Mouse (Mus musculus) spleen, postnatal 0 days (tissue): ENCODE results near the gene Zdhhc22. TPM values are rescaled to one million over a fixed set of nuclear protein-coding genes. Genes with fewer than 3 reads are reported as not detected.

Source experiments
- polyA plus RNA-seq: library from polyadenylated mRNA; unstranded; fragments of >200 nt; fragmentation: Nextera tagmentation; extraction: Ambion mirVana; gene quantifications from 2 replicates; pipeline ENCODE4 v1.2.1, GENCODE M21; 2015

Gene Zdhhc22
- polyA plus RNA-seq: not detected in 2 replicates

DNA sequence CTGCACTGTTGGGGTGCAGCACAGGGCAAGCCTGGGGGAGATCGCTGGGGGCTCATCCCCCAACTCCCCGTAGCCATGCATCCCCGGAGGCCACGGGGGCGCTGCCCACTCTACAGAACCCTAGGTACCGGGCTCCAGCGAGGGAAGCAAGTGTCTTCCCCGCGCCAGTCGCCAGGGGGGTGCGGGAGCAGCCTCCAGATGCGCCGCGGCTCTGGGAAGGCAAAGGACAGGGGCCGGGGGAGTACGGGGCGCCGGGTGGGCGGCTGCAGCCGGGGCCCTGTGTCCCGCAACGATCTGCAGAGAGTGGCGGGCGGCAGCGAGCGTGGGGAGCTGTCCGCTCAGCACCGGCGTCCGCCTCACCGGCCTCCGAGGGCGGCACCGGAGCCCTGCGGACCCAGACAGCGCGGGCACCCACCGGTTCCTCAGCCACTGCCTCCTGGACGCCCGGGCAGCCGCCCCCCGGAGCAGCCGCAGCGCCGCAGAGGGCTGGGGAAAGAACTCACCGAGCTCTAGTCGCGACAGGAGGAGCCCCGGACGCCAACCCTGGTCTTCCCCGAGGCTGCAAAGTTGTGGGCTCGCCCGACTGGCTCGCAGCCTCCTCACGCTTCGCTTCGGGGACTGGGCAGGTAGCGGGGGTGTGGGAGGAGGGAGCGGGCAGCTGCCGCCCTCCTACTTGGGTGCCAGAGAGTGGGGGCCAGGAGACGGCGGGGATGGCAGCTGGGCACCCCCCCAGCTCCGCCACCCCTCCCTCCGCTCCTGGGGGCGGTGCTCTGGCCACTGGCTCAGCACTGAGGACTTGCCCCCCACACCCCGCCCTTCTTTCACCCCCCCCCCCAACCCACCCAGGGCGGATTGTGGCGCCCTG is at the start of gene Zdhhc22:
TSS of gene Zdhhc22 (minus strand) at position 541 of the 865 bp plus-strand sequence.

DNA sequence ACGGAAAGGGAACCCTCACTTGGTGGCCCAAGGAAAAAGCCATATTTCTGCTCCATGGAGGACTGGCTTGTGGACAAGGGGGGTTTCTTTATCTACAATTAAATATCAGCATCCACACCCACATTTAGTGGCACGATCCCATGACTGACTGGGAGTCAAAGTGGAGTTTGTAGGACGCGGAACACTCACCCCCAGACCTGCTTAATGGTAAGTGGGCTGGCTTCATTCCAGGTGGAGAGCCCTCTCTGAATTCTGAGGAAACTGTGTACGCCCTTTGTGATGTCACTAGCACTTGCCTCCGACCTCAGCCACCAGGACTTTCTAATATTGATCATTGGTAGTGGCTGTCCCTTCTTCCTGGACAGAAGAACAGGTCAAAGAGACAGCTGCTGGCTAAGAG is 30.8 kb upstream of the Zdhhc22 start, which contains the start of gene Tmem63c:
TSS of gene Tmem63c (plus strand) at position 301 of the 400 bp plus-strand sequence.

DNA sequence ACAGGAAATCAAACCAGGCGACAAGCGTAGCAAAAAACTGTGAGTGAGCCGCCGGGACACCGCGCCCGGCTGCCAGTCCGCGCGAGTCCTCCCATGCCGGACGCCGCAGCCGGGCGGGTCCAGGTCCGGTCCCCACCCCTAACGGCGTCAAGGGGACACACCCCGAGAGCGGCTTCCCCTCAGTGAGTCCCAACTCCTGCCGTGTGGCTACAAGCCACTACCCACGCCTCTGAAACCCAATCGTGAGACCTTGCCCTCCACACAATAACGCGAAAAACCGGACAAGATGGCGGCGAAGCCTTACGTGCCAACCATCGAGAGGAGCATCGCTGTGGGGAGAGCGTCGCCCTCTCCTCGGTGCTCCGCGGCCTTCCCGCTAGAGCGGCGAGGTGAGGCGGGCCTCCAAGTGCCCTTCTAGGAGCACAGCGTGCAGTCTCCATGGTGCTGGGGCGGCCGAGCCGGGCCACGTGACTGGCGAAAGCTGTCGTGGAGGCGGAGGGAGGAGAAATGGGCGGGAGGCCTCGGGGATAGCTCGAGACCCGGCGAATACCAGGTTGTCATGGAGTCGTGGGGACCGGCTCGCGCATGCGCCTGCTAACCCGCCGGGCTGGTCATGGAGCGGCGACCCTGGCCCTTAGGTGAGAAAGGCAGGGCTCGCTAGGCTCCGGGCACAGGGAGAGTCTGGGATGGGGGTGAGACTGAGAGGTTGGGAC is 43.2 kb downstream of the Zdhhc22 start, which contains the start of gene Cipc:
TSS of gene Cipc (plus strand) at position 182 of the 713 bp plus-strand sequence.

Other genes with a start within 250 kb of the Zdhhc22 start
- 11.9 and 14.9 TPM in 2 replicates for gene Irf2bpl, start 105.6 kb downstream of the Zdhhc22 start, polyA plus RNA-seq
- 8.5 and 9.0 TPM in 2 replicates for gene Cipc, start 43.4 kb downstream of the Zdhhc22 start, polyA plus RNA-seq
- gene Tmem63c, start 30.9 kb upstream of the Zdhhc22 start, polyA plus RNA-seq: not detected in 2 replicates
- 0.07 and 0.14 TPM in 2 replicates for gene Ngb, start 112.1 kb upstream of the Zdhhc22 start, polyA plus RNA-seq
- gene Gstz1, start 156.7 kb upstream of the Zdhhc22 start, polyA plus RNA-seq: 12.3 and 13.0 TPM in 2 replicates
- 3.1 and 4.0 TPM in 2 replicates for gene Pomt2, start 157.5 kb upstream of the Zdhhc22 start, polyA plus RNA-seq
- gene Samd15, start 209.3 kb upstream of the Zdhhc22 start, polyA plus RNA-seq: 12.4 and 13.8 TPM in 2 replicates
- gene Tmed8, start 210.0 kb upstream of the Zdhhc22 start, polyA plus RNA-seq: 1.2 and 1.5 TPM in 2 replicates
- gene Noxred1, start 248.3 kb upstream of the Zdhhc22 start, polyA plus RNA-seq: 0.67 and 1.6 TPM in 2 replicates